Mouse (Mus musculus): ENCODE measurements around the gene Vgll4. TPM values are rescaled to one million over a fixed set of nuclear protein-coding genes. Genes with fewer than 3 reads are reported as not detected.

Gene Vgll4
- polyA plus RNA-seq, 1 experiment from 2014 or later = 84.9 TPM

Other genes starting within 250 kb of the Vgll4 start
- 56.5 and 58.4 TPM in 2 replicates for gene Tamm41, start 67.9 kb upstream of the Vgll4 start, polyA plus RNA-seq (2014; fragmentation: Nextera tagmentation; extraction: Ambion mirVana)
- 4.7 and 5.0 TPM in 2 replicates for gene Syn2, start 164.9 kb upstream of the Vgll4 start, polyA plus RNA-seq (2014; fragmentation: Nextera tagmentation; extraction: Ambion mirVana)